Mouse (Mus musculus): ENCODE results near the gene Spaca4.

DNA sequence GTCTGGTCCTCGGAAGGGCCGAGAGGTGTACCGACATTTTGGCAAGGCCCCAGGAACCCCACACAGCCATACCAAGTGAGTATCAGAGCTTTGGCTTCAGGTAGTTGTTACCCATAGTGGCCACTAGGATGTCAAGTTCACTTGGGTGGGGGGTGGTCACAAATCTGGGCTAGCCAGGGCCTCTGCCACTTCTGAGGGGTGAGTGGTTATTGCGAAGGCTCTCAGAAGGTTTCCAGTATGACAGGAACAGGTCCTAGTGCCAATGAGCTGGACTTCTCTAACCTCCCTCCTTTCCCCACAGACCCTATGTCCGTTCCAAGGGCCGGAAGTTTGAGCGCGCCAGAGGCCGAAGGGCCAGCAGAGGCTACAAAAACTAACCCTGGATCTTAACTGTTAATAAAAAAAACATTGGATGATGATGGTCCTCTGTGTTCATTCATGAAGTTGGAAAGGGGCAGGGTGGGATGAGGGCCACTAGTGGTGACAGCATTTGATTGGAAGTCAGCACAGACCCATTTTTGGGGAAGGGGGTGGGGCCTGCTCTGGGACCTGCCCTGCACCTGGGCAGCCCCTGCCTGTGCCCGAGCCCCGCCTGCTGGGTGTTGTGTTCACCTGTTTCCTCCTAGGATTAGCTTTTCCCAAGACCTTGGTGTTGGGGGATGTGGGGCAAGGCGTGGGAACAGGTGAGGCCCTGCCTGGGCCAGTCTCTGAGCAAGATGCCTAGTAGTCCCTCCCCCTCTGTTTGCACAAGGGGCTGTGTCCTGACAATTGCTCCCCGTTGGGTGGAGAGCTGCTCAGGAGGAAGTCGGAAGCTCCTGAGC lies 5.0 kb downstream of the Spaca4 start, which contains the start of gene Fam83e:
- TF ChIP-seq CTCF (IDR thresholded peaks at IDR 0.05; ENCODE audit: control insufficient read depth, insufficient read depth, low read length): no peak
- no peak for TF ChIP-seq POLR2A (IDR thresholded peaks at IDR 0.05; ENCODE audit: borderline replicate concordance, control insufficient read depth, low read depth, low read length)

All from bone marrow, adult 2 months (tissue).